Mouse (Mus musculus) megakaryocyte progenitor cell, adult 5-6 weeks (primary cell): ENCODE data around the gene Mt2. TPM values are rescaled to one million over a fixed set of nuclear protein-coding genes. Genes with fewer than 3 reads are reported as not detected.
"Not testable (repeated sequence)": the region's sequence is repeated elsewhere in the genome, so short reads cannot be mapped to it uniquely, and the experiment has no call there.

Experiments
- ATAC-seq: replicated peaks from 2 replicates; pipeline ENCODE4 v1.8.0; 2016; ENCODE audit warnings: mild to moderate bottlenecking, moderate TSS enrichment, inconsistent platforms; ENCODE audit not compliant: poor library complexity
- total RNA-seq, 2 experiments: library from RNA; stranded (forward) in 1 of 2; stranded (reverse) in 1 of 2; fragments of 157-497, 149-512 nt in 1 of 2; fragments of 200-1000 nt in 1 of 2; gene quantifications; 2 replicates each; pipeline versions ENCODE4 v1.2.3 to v1.2.4; 2015 to 2017

Gene Mt2
- total RNA-seq (2015) (24.5 and 53.6 TPM in 2 replicates), total RNA-seq (2017) (35.6 and 47.5 TPM in 2 replicates)

DNA sequence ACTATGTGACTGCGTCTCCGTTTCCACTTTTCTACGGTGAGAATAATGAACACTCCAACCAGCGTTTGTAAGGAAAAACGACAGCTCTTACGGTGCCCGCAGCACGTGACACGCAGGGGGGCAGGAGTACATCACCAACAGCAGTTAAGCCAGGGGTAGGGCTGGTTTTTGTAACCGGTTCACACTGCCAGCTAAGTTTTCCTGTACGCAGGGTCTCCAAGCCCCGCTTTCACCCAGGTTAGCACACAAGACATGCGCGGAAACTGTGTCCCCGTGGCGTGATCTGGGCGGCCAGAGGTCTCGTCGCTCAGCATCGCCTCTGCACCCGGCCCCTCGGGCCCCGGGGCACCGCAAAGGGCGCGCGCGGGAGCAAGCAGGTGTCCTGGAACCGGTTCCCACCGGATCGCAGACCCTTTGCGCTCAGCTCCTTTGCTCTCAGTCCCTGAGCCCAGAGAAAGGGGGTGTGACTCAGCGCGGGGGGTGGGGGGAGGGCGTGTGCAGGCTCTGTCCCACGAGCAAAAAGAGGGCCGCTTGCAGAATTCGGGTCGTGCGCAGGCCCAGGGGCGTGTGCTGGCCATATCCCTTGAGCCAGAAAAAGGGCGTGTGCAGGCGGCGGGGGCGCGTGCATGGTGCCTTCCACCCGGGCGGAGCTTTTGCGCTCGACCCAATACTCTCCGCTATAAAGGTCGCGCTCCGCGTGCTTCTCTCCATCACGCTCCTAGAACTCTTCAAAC lies at the start of gene Mt2:
TSS of gene Mt2 (plus strand) at position 590 of the 734 bp plus-strand sequence.
- ATAC-seq = peak; percentile 79

DNA sequence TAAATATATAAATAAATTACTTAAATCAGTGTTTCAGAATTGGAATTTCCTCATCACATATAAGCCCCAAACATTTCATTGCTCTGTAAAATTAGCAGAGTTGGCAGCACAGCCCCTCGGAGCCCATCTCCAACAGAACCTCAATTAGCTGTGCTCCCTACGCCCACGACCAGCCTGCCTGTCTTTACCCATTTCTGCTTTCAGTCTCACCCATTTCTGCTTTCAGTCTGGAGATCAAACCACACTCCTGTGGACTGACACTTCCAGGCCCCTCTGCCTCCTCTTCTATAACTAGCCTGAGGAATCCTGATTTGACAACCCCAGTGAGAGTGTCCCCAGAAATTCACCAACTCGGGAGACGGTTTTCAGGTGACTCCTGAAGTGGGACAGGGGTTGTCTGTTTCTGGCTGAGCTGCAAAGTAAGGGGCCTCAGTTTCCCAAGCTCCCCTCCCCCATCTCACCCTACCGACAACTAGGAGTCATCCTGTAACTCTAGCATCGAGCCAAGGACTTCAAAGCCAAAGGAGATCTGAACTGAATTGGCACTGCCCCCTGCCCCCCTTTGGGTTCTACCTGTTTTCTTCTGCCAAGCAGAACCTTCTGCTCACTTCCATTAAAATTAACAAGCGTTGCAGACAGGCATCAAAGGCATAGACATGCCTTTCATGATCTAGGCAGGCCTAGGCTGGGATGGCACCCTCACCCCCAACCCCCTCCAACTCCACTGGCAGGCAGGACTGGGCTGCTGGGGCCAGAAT lies 49.6 kb upstream of the Mt2 start:
- peak; percentile 52 for ATAC-seq

DNA sequence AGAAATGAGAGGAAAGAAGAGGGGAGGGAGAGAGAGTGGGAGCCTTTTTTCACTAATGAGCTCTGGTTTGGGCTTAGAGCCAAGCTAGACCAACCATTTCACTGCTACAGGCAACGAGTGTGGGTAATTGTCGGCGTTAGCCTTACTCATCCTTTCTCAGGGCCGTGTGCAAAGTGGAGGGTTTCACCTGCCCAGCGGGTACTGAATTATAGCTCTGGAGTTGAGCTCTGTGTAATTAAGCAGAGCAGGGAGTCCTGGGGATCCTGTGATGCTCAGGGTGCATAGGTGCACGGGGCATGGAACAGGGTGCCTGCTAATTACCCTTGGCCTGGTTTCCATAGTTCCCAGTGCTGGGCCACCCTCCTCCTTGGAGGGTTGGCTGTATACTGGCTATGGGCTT lies 44.8 kb upstream of the Mt2 start:
- ATAC-seq = no peak

GRCm38 (mm10) chr8:94129133-94129789 lies 43.2 kb upstream of the Mt2 start:
- no peak for ATAC-seq

- no peak for ATAC-seq
Observed at GRCm38 (mm10) chr8:94130126-94130525, 42.3 kb upstream of the Mt2 start.

GRCm38 (mm10) chr8:94132096-94132495 lies 40.4 kb upstream of the Mt2 start:
- ATAC-seq = no peak

DNA sequence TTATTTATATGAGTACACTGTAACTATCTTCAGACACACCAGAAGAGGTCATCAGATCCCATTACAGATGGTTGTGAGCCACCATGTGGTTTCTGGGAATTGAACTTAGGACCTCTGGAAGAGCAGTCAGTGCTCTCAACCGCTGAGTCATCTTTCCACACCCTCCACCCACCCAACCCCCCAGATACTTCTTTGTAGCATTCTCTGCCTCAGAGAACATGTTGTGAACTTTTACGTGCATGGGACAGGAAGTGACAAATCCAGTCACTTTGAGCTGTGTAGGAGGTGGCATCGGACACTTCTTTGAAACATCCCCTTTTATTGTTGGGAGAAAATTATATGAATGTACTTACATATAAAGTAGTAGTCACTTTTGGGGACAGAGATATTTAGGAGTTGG lies 37.9 kb upstream of the Mt2 start:
- not testable (repeated sequence) for ATAC-seq

DNA sequence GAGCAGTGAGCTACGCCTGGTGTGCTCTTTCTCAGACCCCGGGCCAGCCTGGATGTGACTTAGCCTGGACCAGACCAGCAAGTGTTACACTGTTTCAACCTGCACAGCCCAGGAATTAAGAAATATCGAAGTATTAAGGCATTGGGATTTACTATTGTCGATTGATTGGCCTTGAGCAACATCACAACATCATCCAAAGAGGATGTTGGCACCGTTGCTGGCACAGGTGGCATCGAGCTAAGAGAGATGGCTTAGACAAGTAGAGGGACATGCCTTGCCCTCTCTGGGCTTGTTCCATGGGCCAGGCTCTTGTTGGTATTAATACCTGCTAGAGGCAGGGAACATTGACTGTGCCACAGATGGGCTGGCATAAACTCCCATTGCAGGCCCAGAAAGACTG lies 36.9 kb upstream of the Mt2 start:
- no peak for ATAC-seq

DNA sequence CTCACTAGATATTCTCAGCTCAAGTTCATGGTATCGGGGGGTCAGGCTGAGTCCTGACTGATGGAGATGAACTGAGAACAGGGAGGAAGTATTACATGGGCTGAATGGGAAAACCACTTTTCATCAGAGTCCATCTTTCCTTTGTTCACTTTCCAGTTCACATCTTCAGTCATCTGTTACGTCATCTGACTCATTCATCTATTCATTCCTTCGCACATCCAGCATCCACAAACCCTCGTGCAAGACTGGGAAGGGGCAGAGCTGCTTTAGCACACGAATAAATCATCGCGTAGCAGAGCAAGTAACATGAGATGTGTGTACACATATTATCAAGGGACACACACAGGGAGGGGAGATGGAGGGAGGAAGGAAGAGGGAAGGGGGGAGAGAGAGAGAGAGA lies 36.3 kb upstream of the Mt2 start:
- ATAC-seq = no peak

- ATAC-seq = no peak
Observed at GRCm38 (mm10) chr8:94136933-94137332, 35.5 kb upstream of the Mt2 start, which contains the start of gene Mt4. TSS of gene Mt4 (plus strand) at chr8:94137197.

DNA sequence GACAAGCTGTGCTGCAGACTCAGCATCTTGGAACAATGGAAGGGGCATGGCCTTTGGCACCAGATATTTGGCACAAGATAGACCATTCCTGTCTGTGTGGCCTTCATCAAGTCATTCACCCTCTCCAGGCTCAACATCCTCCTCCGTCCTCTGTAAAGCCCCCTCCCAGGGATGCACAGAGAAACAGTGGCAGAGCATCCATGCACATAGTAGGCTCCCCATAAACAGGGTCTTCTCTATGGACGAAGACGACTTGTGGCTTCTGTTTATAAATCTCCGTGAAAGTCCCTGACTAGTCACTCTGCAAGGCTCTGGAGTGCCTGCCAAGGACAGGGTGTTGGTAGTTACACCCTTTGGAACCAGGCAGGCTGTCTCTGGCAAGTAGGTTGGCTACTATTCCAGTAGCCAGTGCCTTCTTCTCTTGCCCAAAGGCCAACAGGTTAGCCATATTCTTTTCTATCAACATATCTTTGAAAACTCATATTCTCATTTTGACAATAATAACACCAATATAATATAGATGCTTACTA lies 32.1 kb upstream of the Mt2 start:
- no peak for ATAC-seq

- ATAC-seq = no peak
Observed at GRCm38 (mm10) chr8:94148236-94148635, 24.2 kb upstream of the Mt2 start.

GRCm38 (mm10) chr8:94150925-94151324 lies 21.5 kb upstream of the Mt2 start:
- ATAC-seq = peak; percentile 63

- peak; percentile 90 for ATAC-seq
Observed at GRCm38 (mm10) chr8:94152513-94153300, 19.8 kb upstream of the Mt2 start, which contains the start of gene Mt3. TSS of gene Mt3 (plus strand) at chr8:94152607.

GRCm38 (mm10) chr8:94153451-94153850 lies 19.0 kb upstream of the Mt2 start:
- no peak for ATAC-seq

- no peak for ATAC-seq
Observed at GRCm38 (mm10) chr8:94154537-94154936, 17.9 kb upstream of the Mt2 start.

GRCm38 (mm10) chr8:94156092-94156491 lies 16.4 kb upstream of the Mt2 start:
- no peak for ATAC-seq

DNA sequence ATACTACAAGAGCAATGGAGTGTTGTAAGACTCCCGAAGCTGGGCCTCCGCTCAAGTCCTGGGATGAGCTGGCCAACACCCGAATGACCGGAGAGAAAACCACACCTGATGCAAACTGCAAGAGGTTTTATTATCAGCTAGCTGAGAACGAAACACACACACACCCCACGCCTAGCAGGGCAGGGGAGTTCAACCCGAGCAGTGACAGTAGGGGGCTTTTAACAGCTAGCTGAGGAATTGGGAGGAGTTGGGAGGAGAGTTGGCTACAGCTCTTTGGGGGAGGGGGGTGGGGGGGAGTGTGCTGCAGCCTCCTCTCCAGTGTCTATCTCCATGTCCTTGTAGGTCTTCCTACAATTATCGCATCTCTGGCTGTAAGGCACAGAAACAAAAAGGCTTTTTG lies 6.7 kb upstream of the Mt2 start:
- not testable (repeated sequence) for ATAC-seq

DNA sequence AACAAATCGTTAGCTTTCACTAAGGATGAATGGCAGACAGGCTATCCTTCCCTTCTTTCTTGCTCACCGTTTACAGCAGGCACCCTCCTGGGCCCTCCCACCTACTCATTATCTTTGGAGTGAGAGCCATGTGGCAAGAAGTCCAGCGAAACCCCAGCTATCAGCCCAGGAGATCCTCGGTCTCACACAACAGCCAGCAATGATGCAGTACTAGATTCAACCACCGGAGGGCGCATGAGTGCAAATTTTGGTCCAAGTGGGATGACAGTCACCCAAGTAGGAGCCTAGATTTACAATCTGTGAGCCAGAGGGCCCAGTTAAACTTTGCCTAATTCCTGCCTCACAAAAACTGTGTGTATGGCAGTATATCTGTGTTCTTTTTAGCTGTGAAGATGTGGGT lies 5.2 kb upstream of the Mt2 start:
- peak; percentile 72 for ATAC-seq

GRCm38 (mm10) chr8:94169547-94169946 lies 2.9 kb upstream of the Mt2 start:
- peak; percentile 42 for ATAC-seq
